Mouse (Mus musculus): Measurements from ENCODE around the gene Bicral. TPM values are rescaled to one million over a fixed set of nuclear protein-coding genes. Genes with fewer than 3 reads are reported as not detected.
A peak's percentile ranks its signal among the peaks of the same experiment; 100 is the strongest.

The Bicral gene
- polyA plus RNA-seq, 1 experiment, result 5.1 TPM

DNA sequence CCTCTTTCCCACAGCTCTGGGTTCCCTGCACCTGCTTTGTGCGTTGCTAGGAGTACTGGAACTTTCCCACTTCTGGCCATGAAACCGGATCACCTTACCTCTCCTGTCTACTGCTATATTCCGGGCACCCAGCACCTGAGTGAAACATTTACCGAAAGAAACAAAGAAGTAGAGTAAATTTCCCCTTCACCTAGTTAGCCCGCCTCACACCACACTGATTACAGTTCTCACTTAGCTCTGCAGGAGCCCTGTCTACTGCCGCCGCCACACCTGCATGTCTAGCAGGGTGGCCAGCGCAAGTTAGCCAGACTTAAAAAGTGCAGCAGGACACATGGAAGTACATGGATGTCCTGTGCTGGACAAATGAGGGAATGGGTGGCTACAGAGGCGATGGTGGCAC is 24.8 kb upstream of the Bicral start:
- H3K4me3 ChIP-seq, result no peak overlapping the region
- no peaks in the 10 kb centered on the region for H3K27me3 ChIP-seq (ENCODE audit: control insufficient read depth, insufficient read depth, insufficient read length)
- H3K4me2 ChIP-seq (ENCODE audit: low read depth), result no peak overlapping the region
- TF ChIP-seq CEBPB (IDR thresholded peaks at IDR 0.05; ENCODE audit: insufficient read depth, poor library complexity, severe bottlenecking), result no peak
- no peak for TF ChIP-seq MYOD1 (IDR thresholded peaks at IDR 0.05; ENCODE audit: control insufficient read depth in 1 of 3, insufficient read length in 2 of 3, low read depth in 2 of 3)
- no peak for TF ChIP-seq TCF3 (IDR thresholded peaks at IDR 0.05; ENCODE audit: insufficient read length, low read depth)
- no peak for TF ChIP-seq SRF (IDR thresholded peaks at IDR 0.05; ENCODE audit: control insufficient read depth, insufficient read length, low read depth)
- TF ChIP-seq MYOG (IDR thresholded peaks at IDR 0.05; ENCODE audit: control insufficient read depth in 1 of 3, insufficient read depth in 1 of 3, insufficient read length in 2 of 3, low read depth in 2 of 3), result no peak
- no peak for TF ChIP-seq MAX (IDR thresholded peaks at IDR 0.05; ENCODE audit: low read depth)
- TF ChIP-seq POLR2AphosphoS2 (IDR thresholded peaks at IDR 0.05; ENCODE audit: insufficient read length, low read depth), result no peak
- no peak for TF ChIP-seq REST (IDR thresholded peaks at IDR 0.05; ENCODE audit: insufficient read depth, insufficient read length)
- TF ChIP-seq POLR2A (IDR thresholded peaks at IDR 0.05; ENCODE audit: insufficient read length, low read depth), result no peak
- TF ChIP-seq TCF12 (IDR thresholded peaks at IDR 0.05; ENCODE audit: insufficient read depth, poor library complexity, severe bottlenecking), result no peak
- no peak for TF ChIP-seq USF1 (IDR thresholded peaks at IDR 0.05; ENCODE audit: low read depth)
- no peak for TF ChIP-seq E2F4 (IDR thresholded peaks at IDR 0.05; ENCODE audit: insufficient read depth)
- no peak overlapping the region for H3ac ChIP-seq (ENCODE audit: control insufficient read depth, insufficient read length)
- no peaks in the 10 kb centered on the region for H3K36me3 ChIP-seq (ENCODE audit: control insufficient read depth, insufficient read depth)
- H3K79me2 ChIP-seq (ENCODE audit: control insufficient read depth, insufficient read depth), result peaks cover 8% of the 10 kb centered on the region

DNA sequence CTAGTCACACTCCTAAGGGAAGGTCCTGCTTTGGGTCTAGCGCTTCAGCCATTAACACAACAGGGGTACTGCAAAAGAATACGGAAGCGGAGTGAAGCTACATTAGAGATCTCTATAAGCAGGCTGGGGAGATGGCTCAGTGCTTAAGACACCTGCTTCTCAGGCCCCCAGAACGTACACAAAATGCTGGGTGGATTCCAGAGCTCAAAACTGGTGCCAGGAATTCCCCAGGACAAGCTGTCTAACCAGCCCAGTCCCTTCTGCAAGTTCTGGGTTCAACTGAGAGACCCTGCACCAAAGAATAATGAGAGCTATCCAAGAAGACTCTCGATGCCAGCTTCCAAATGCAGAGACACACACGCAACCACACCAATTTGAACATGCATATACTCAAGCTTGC is 23.4 kb upstream of the Bicral start:
- Histone ChIP-seq H3K4me2 (ENCODE audit: low read depth) (no peak overlapping the region), H3K36me3 (ENCODE audit: control insufficient read depth, insufficient read depth) (no peaks in the 10 kb centered on the region), H3K27me3 (ENCODE audit: control insufficient read depth, insufficient read depth, insufficient read length) (no peaks in the 10 kb centered on the region), H3ac (ENCODE audit: control insufficient read depth, insufficient read length) (no peak overlapping the region), H3K79me2 (ENCODE audit: control insufficient read depth, insufficient read depth) (peaks cover 3% of the 10 kb centered on the region), H3K4me3 (no peak overlapping the region)
- TF ChIP-seq MAX (IDR thresholded peaks at IDR 0.05; ENCODE audit: low read depth) (no peak), REST (IDR thresholded peaks at IDR 0.05; ENCODE audit: insufficient read depth, insufficient read length) (no peak), POLR2AphosphoS2 (IDR thresholded peaks at IDR 0.05; ENCODE audit: insufficient read length, low read depth) (no peak), USF1 (IDR thresholded peaks at IDR 0.05; ENCODE audit: low read depth) (no peak), TCF12 (IDR thresholded peaks at IDR 0.05; ENCODE audit: insufficient read depth, poor library complexity, severe bottlenecking) (no peak), SRF (IDR thresholded peaks at IDR 0.05; ENCODE audit: control insufficient read depth, insufficient read length, low read depth) (no peak), POLR2A (IDR thresholded peaks at IDR 0.05; ENCODE audit: insufficient read length, low read depth) (no peak), MYOD1 (IDR thresholded peaks at IDR 0.05; ENCODE audit: control insufficient read depth in 1 of 3, insufficient read length in 2 of 3, low read depth in 2 of 3) (no peak), E2F4 (IDR thresholded peaks at IDR 0.05; ENCODE audit: insufficient read depth) (no peak), CEBPB (IDR thresholded peaks at IDR 0.05; ENCODE audit: insufficient read depth, poor library complexity, severe bottlenecking) (no peak), TCF3 (IDR thresholded peaks at IDR 0.05; ENCODE audit: insufficient read length, low read depth) (no peak), MYOG (IDR thresholded peaks at IDR 0.05; ENCODE audit: control insufficient read depth in 1 of 3, insufficient read depth in 1 of 3, insufficient read length in 2 of 3, low read depth in 2 of 3) (no peak)

DNA sequence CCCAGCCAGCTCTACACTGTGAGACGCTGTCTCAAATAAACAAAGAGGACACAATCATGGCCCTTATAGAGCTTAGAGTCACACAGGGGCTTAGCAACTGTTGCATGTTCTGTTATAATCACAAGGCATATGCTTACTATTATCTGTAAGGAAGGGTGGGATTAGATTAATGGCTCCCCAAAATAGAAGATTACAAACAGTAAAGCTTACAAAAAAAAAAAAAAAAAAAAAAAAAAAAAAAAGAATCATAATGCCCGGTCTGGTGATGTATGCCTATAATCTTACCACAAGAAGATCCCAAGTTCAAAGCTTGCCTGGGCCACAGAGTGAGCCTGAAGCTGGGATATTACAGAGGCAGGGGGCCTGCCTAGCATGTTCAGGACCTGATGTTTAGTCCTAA is 22.0 kb upstream of the Bicral start:
- Histone ChIP-seq H3K27me3 (ENCODE audit: control insufficient read depth, insufficient read depth, insufficient read length) (no peaks in the 10 kb centered on the region), H3K4me2 (ENCODE audit: low read depth) (peak overlapping the region; percentile 58), H3ac (ENCODE audit: control insufficient read depth, insufficient read length) (no peak overlapping the region), H3K79me2 (ENCODE audit: control insufficient read depth, insufficient read depth) (peaks cover 3% of the 10 kb centered on the region), H3K36me3 (ENCODE audit: control insufficient read depth, insufficient read depth) (no peaks in the 10 kb centered on the region), H3K4me3 (no peak overlapping the region)
- TF ChIP-seq MYOD1 (IDR thresholded peaks at IDR 0.05; ENCODE audit: control insufficient read depth in 1 of 3, insufficient read length in 2 of 3, low read depth in 2 of 3) (no peak), TCF3 (IDR thresholded peaks at IDR 0.05; ENCODE audit: insufficient read length, low read depth) (no peak), CEBPB (IDR thresholded peaks at IDR 0.05; ENCODE audit: insufficient read depth, poor library complexity, severe bottlenecking) (no peak), E2F4 (IDR thresholded peaks at IDR 0.05; ENCODE audit: insufficient read depth) (no peak), MAX (IDR thresholded peaks at IDR 0.05; ENCODE audit: low read depth) (no peak), REST (IDR thresholded peaks at IDR 0.05; ENCODE audit: insufficient read depth, insufficient read length) (no peak), USF1 (IDR thresholded peaks at IDR 0.05; ENCODE audit: low read depth) (no peak), SRF (IDR thresholded peaks at IDR 0.05; ENCODE audit: control insufficient read depth, insufficient read length, low read depth) (no peak), TCF12 (IDR thresholded peaks at IDR 0.05; ENCODE audit: insufficient read depth, poor library complexity, severe bottlenecking) (no peak), POLR2AphosphoS2 (IDR thresholded peaks at IDR 0.05; ENCODE audit: insufficient read length, low read depth) (no peak), MYOG (IDR thresholded peaks at IDR 0.05; ENCODE audit: control insufficient read depth in 1 of 3, insufficient read depth in 1 of 3, insufficient read length in 2 of 3, low read depth in 2 of 3) (no peak), POLR2A (IDR thresholded peaks at IDR 0.05; ENCODE audit: insufficient read length, low read depth) (no peak)

DNA sequence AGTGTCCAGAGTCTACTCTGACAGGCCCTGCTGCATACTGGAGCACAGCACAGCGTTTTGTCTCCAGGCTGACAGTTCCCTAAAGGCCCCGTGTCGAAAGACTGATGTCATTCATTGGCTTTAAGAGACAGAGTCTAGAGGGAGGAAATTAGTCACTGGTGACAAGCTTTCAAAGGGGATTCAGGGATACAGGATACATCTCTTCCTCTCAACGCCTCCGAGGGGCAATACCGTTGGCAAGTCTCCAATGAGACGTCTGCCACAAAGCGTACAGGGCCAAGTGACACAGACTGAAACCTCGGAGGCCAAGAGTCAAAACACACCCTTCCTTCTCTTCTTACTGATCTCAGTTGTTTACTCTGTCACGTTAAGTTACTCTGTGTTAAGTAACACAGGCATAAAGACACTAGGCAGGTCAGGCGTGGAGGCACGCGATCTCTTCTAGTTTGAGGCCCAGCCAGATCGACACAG is 21.6 kb upstream of the Bicral start:
- no peak for TF ChIP-seq TCF3 (IDR thresholded peaks at IDR 0.05; ENCODE audit: insufficient read length, low read depth)
- TF ChIP-seq CEBPB (IDR thresholded peaks at IDR 0.05; ENCODE audit: insufficient read depth, poor library complexity, severe bottlenecking), result peak; percentile 14; the same call in 1 of the 2 replicates
- TF ChIP-seq REST (IDR thresholded peaks at IDR 0.05; ENCODE audit: insufficient read depth, insufficient read length), result no peak
- Histone ChIP-seq H3K4me2 (ENCODE audit: low read depth) (peak overlapping the region; percentile 58), H3ac (ENCODE audit: control insufficient read depth, insufficient read length) (no peak overlapping the region), H3K36me3 (ENCODE audit: control insufficient read depth, insufficient read depth) (no peaks in the 10 kb centered on the region), H3K79me2 (ENCODE audit: control insufficient read depth, insufficient read depth) (peaks cover 2% of the 10 kb centered on the region), H3K4me3 (no peak overlapping the region), H3K27me3 (ENCODE audit: control insufficient read depth, insufficient read depth, insufficient read length) (no peaks in the 10 kb centered on the region)

DNA sequence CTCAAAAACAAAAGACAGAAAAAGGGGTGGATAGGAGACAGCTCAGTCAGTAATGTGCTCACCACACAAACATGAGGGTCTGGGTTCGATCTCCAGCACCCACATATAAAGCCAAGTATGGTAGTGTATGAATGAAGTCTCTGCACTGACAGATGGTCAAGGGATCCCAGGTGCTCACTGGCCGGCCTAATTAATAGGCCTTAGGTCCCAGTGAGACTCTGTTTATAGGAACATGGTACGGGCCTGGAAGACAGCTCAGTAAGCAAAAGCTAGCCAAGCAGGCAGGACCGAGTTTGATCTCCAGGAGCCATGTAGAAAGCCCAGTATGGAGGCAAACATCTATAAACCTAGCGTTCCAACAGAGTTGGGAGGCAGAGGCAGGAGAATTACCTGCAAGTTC is 18.8 kb upstream of the Bicral start:
- Histone ChIP-seq H3K27me3 (ENCODE audit: control insufficient read depth, insufficient read depth, insufficient read length) (no peaks in the 10 kb centered on the region), H3K79me2 (ENCODE audit: control insufficient read depth, insufficient read depth) (no peaks in the 10 kb centered on the region), H3K36me3 (ENCODE audit: control insufficient read depth, insufficient read depth) (no peaks in the 10 kb centered on the region), H3K4me3 (no peak overlapping the region), H3K4me2 (ENCODE audit: low read depth) (no peak overlapping the region), H3ac (ENCODE audit: control insufficient read depth, insufficient read length) (no peak overlapping the region)
- no peak for TF ChIP-seq REST (IDR thresholded peaks at IDR 0.05; ENCODE audit: insufficient read depth, insufficient read length)
- no peak for TF ChIP-seq USF1 (IDR thresholded peaks at IDR 0.05; ENCODE audit: low read depth)

Measured in myocyte (in vitro differentiated cells).